24 mouse cellular contexts compared by ENCODE assay signal in the genomic region with DNA sequence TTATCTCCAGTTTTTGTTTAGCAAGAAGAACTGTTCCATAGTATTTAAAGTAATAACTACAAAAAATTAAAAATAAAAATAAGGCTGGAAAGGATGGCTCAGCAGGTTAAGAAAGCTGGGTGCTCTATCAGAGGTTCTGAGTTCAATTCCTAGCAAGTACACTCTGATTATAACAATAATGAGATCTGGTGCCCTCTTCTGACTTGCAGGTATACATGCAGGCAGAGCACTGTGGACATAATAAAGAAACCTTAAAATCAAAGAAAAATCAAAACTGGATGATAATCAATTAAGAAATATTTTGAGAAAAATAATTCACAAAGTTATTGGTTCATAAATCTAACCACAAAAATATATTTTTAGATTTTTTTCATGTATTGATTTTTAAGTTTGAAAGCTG.
DNase-seq lines count a peak whose midpoint lies in the region; ATAC-seq and TF ChIP-seq lines count a peak whose summit lies in the region.
"Had no signal": no experiment of that assay in that cellular context is flagged by ENCODE, and none has a peak within 500 bp of the region (broad histone marks: within the 10 kb centered on the region; RNA-seq: fewer than 3 reads in every experiment).

No protein-coding gene starts in this region.

- no peak overlapping the region for H3K4me3 ChIP-seq in hindbrain, postnatal 0 days (ENCODE audit: low read length)
- H3K4me3 ChIP-seq in hindbrain, embryonic 12.5 days, result no peak overlapping the region
- H3K4me3 ChIP-seq in midbrain, embryonic 14.5 days (replicated peaks; ENCODE audit: low read depth, low read length), result no peak overlapping the region
- no peak overlapping the region for H3K4me3 ChIP-seq in midbrain, embryonic 16.5 days (ENCODE audit: low read depth, low read length)
- H3K4me3 ChIP-seq: embryonic facial prominence, embryonic 10.5 days; embryonic facial prominence, embryonic 15.5 days; forebrain, embryonic 13.5 days; hindbrain, embryonic 10.5 days; intestine, embryonic 15.5 days; limb, embryonic 13.5 days; neural tube, embryonic 13.5 days had no signal

- peak; percentile 10 for DNase-seq in hindbrain, postnatal 0 days (ENCODE audit: low spot score)
- DNase-seq in midbrain, embryonic 14.5 days, result peak; percentile 14
- peak; percentile 7 for DNase-seq in brain, adult 2 months (ENCODE audit: low read depth, low spot score)
- DNase-seq: adrenal gland, postnatal 10 days; cerebellum, adult 18-20 months; heart, postnatal 14 days; kidney, adult 2 months; lung, postnatal 4 days; thymus, postnatal 4 days had no signal

- peak; percentile 32 for TF ChIP-seq CTCF in hindbrain, postnatal 0 days (IDR thresholded peaks at IDR 0.05; ENCODE audit: low read depth)

- no peak overlapping the region for H3K9ac ChIP-seq in hindbrain, postnatal 0 days (replicated peaks; ENCODE audit: low read length)
- no peak overlapping the region for H3K9ac ChIP-seq in hindbrain, embryonic 12.5 days
- H3K9ac ChIP-seq in midbrain, embryonic 14.5 days (replicated peaks; ENCODE audit: low read length), result no peak overlapping the region
- no peak overlapping the region for H3K9ac ChIP-seq in midbrain, embryonic 16.5 days (ENCODE audit: low read depth, low read length)
- H3K9ac ChIP-seq: embryonic facial prominence, embryonic 15.5 days; forebrain, embryonic 13.5 days; intestine, embryonic 15.5 days; limb, embryonic 13.5 days; neural tube, embryonic 13.5 days had no signal

- H3K36me3 ChIP-seq in hindbrain, postnatal 0 days (ENCODE audit: insufficient read depth, low read length), result no peaks in the 10 kb centered on the region
- no peaks in the 10 kb centered on the region for H3K36me3 ChIP-seq in hindbrain, embryonic 12.5 days
- no peaks in the 10 kb centered on the region for H3K36me3 ChIP-seq in midbrain, embryonic 14.5 days (ENCODE audit: control insufficient read depth, insufficient read depth, low read length)
- no peaks in the 10 kb centered on the region for H3K36me3 ChIP-seq in midbrain, embryonic 16.5 days (ENCODE audit: control insufficient read depth, insufficient read depth, low read length)
- H3K36me3 ChIP-seq: embryonic facial prominence, embryonic 10.5 days; embryonic facial prominence, embryonic 15.5 days; G1E; hindbrain, embryonic 10.5 days; intestine, embryonic 15.5 days; limb, embryonic 13.5 days; neural tube, embryonic 13.5 days had no signal

- no peak for ATAC-seq in hindbrain, postnatal 0 days
- ATAC-seq in hindbrain, embryonic 12.5 days (ENCODE audit: low FRiP score), result no peak
- ATAC-seq in midbrain, embryonic 14.5 days (ENCODE audit: low FRiP score, low TSS enrichment), result no peak
- no peak for ATAC-seq in midbrain, embryonic 16.5 days
- no peak for ATAC-seq in megakaryocyte, adult 5-6 weeks (ENCODE audit: poor library complexity, severe bottlenecking)
- ATAC-seq: forebrain, embryonic 13.5 days; hindbrain, embryonic 16.5 days; intestine, embryonic 15.5 days; Patski had no signal

- no peaks in the 10 kb centered on the region for H3K4me1 ChIP-seq in hindbrain, postnatal 0 days (ENCODE audit: insufficient read depth, low read length)
- no peaks in the 10 kb centered on the region for H3K4me1 ChIP-seq in hindbrain, embryonic 12.5 days
- H3K4me1 ChIP-seq in midbrain, embryonic 14.5 days (ENCODE audit: control insufficient read depth, insufficient read depth, low read length), result no peaks in the 10 kb centered on the region
- no peaks in the 10 kb centered on the region for H3K4me1 ChIP-seq in midbrain, embryonic 16.5 days (ENCODE audit: control insufficient read depth, insufficient read depth, low read length)
- H3K4me1 ChIP-seq: embryonic facial prominence, embryonic 10.5 days; embryonic facial prominence, embryonic 15.5 days; forebrain, embryonic 13.5 days; hindbrain, embryonic 10.5 days; intestine, embryonic 15.5 days; limb, embryonic 13.5 days; neural tube, embryonic 13.5 days had no signal

- peaks cover 2% of the 10 kb centered on the region; the same call in 1 of the 2 replicates for H3K9me3 ChIP-seq in hindbrain, postnatal 0 days (ENCODE audit: low read length)
- no peaks in the 10 kb centered on the region for H3K9me3 ChIP-seq in hindbrain, embryonic 12.5 days (replicated peaks)
- no peaks in the 10 kb centered on the region for H3K9me3 ChIP-seq in midbrain, embryonic 14.5 days (ENCODE audit: control insufficient read depth, low read length)
- H3K9me3 ChIP-seq in midbrain, embryonic 16.5 days (replicated peaks; ENCODE audit: control insufficient read depth, low read length, poor library complexity, severe bottlenecking), result peaks cover 5% of the 10 kb centered on the region; the same call in 1 of the 2 replicates
- H3K9me3 ChIP-seq: embryonic facial prominence, embryonic 10.5 days; embryonic facial prominence, embryonic 15.5 days; forebrain, embryonic 13.5 days; G1E; hindbrain, embryonic 10.5 days; intestine, embryonic 15.5 days; limb, embryonic 13.5 days had no signal

- H3K4me2 ChIP-seq in hindbrain, postnatal 0 days (ENCODE audit: low read depth, low read length), result no peak overlapping the region
- no peak overlapping the region for H3K4me2 ChIP-seq in hindbrain, embryonic 12.5 days (replicated peaks)
- H3K4me2 ChIP-seq in midbrain, embryonic 14.5 days (ENCODE audit: low read length), result no peak overlapping the region
- no peak overlapping the region for H3K4me2 ChIP-seq in midbrain, embryonic 16.5 days (ENCODE audit: low read length)
- H3K4me2 ChIP-seq: embryonic facial prominence, embryonic 15.5 days; forebrain, embryonic 13.5 days; intestine, embryonic 15.5 days; limb, embryonic 13.5 days; liver, embryonic 11.5 days; neural tube, embryonic 13.5 days had no signal

- no peaks in the 10 kb centered on the region for H3K27me3 ChIP-seq in hindbrain, postnatal 0 days (ENCODE audit: insufficient read depth, low read length)
- H3K27me3 ChIP-seq in hindbrain, embryonic 12.5 days, result no peaks in the 10 kb centered on the region
- H3K27me3 ChIP-seq in midbrain, embryonic 14.5 days (ENCODE audit: control insufficient read depth, insufficient read depth, low read length), result no peaks in the 10 kb centered on the region
- H3K27me3 ChIP-seq in midbrain, embryonic 16.5 days (ENCODE audit: control insufficient read depth, insufficient read depth, low read depth, low read length), result no peaks in the 10 kb centered on the region
- H3K27me3 ChIP-seq: CH12.LX; embryonic facial prominence, embryonic 15.5 days; forebrain, embryonic 13.5 days; intestine, embryonic 15.5 days; limb, embryonic 13.5 days; neural tube, embryonic 13.5 days had no signal

- H3K27ac ChIP-seq in hindbrain, postnatal 0 days, result no peak overlapping the region
- no peak overlapping the region for H3K27ac ChIP-seq in hindbrain, embryonic 12.5 days
- H3K27ac ChIP-seq in midbrain, embryonic 14.5 days (replicated peaks; ENCODE audit: low read depth, low read length), result no peak overlapping the region
- H3K27ac ChIP-seq in midbrain, embryonic 16.5 days (ENCODE audit: low read length), result no peak overlapping the region
- H3K27ac ChIP-seq: embryonic facial prominence, embryonic 10.5 days; embryonic facial prominence, embryonic 15.5 days; forebrain, embryonic 13.5 days; hindbrain, embryonic 10.5 days; intestine, embryonic 15.5 days; limb, embryonic 13.5 days; neural tube, embryonic 13.5 days had no signal
